Mouse (Mus musculus) heart, postnatal 0 days (tissue): ENCODE results near the gene Col7a1.

Experiments used
- CTCF ChIP-seq: IDR thresholded peaks from 2 replicates; pipeline ENCODE4 v1.5.1; 2016; ENCODE audit warnings: antibody characterized with exemption, control low read depth, low read depth
- EP300 ChIP-seq: IDR thresholded peaks from 2 replicates; pipeline ENCODE4 v1.6.1; 2016; ENCODE audit warnings: antibody characterized with exemption, low read depth

DNA sequence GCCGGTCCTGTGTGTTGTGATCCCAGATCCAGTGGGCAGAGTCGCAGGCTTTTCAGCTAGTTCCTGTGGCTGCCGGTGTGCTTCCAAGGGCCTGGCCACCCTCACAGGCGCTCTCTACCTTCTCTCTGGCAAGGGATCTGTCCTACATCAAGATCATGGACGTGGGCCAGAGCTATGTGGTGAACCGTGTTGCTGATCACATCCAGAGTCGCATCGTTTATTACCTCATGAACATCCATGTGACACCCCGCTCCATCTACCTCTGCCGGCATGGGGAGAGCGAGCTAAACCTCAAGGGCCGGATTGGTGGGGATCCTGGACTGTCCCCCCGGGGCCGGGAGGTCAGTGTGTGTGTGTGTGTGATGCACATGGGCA lies 56.9 kb downstream of the Col7a1 start:
- TF ChIP-seq CTCF (no peak), EP300 (no peak)
